Mouse (Mus musculus) layer of hippocampus, adult 9-10 months (tissue): ENCODE results near the gene Sorcs2.

Experiments used
- DNase-seq: peaks from one replicate; pipeline ENCODE4 v3.0.0; 2022; ENCODE audit warnings: low spot score

Sorcs2 gene

GRCm38 (mm10) chr5:36228405-36229370 lies 169.3 kb downstream of the Sorcs2 start:
- DNase-seq = no peak

- no peak for DNase-seq
Measured at GRCm38 (mm10) chr5:36226296-36226695, 171.6 kb downstream of the Sorcs2 start.

- DNase-seq = no peak
Measured at GRCm38 (mm10) chr5:36225855-36226254, 172.1 kb downstream of the Sorcs2 start.

- DNase-seq = peak; percentile 65
Measured at GRCm38 (mm10) chr5:36223787-36224186, 174.2 kb downstream of the Sorcs2 start.

- DNase-seq = no peak
Measured at GRCm38 (mm10) chr5:36220626-36221025, 177.3 kb downstream of the Sorcs2 start.

- DNase-seq = no peak
Measured at GRCm38 (mm10) chr5:36220105-36220504, 177.8 kb downstream of the Sorcs2 start.

GRCm38 (mm10) chr5:36213310-36213709 lies 184.6 kb downstream of the Sorcs2 start:
- DNase-seq = peak; percentile 90

GRCm38 (mm10) chr5:36208803-36209202 lies 189.1 kb downstream of the Sorcs2 start:
- DNase-seq = no peak

- no peak for DNase-seq
Measured at GRCm38 (mm10) chr5:36205397-36205796, 192.5 kb downstream of the Sorcs2 start.

GRCm38 (mm10) chr5:36203916-36204315 lies 194.0 kb downstream of the Sorcs2 start, which contains the start of gene Psapl1:
Gene Psapl1, plus strand, starts transcription at chr5:36204021.
- no peak for DNase-seq

- DNase-seq = no peak
Measured at GRCm38 (mm10) chr5:36203421-36203820, 194.5 kb downstream of the Sorcs2 start.

- no peak for DNase-seq
Measured at GRCm38 (mm10) chr5:36202781-36203180, 195.2 kb downstream of the Sorcs2 start.

- DNase-seq = no peak
Measured at GRCm38 (mm10) chr5:36199519-36199918, 198.4 kb downstream of the Sorcs2 start.

- DNase-seq = no peak
Measured at GRCm38 (mm10) chr5:36195436-36195835, 202.5 kb downstream of the Sorcs2 start.

GRCm38 (mm10) chr5:36194631-36195030 lies 203.3 kb downstream of the Sorcs2 start:
- no peak for DNase-seq

GRCm38 (mm10) chr5:36192677-36193076 lies 205.3 kb downstream of the Sorcs2 start:
- DNase-seq = no peak

GRCm38 (mm10) chr5:36191876-36192275 lies 206.1 kb downstream of the Sorcs2 start:
- DNase-seq = no peak

- no peak for DNase-seq
Measured at GRCm38 (mm10) chr5:36191285-36191684, 206.7 kb downstream of the Sorcs2 start.

GRCm38 (mm10) chr5:36188310-36188709 lies 209.6 kb downstream of the Sorcs2 start:
- DNase-seq = no peak

GRCm38 (mm10) chr5:36186294-36187053 lies 211.5 kb downstream of the Sorcs2 start:
- no peak for DNase-seq

- DNase-seq = no peak
Measured at GRCm38 (mm10) chr5:36182326-36182725, 215.6 kb downstream of the Sorcs2 start.

GRCm38 (mm10) chr5:36179708-36180107 lies 218.2 kb downstream of the Sorcs2 start:
- no peak for DNase-seq

- no peak for DNase-seq
Measured at GRCm38 (mm10) chr5:36178785-36179184, 219.2 kb downstream of the Sorcs2 start.
